Mouse (Mus musculus) MEL (cell line): ENCODE results near the gene Wiz.

ENCODE experiments used
- EP300 ChIP-seq, 2 experiments: IDR thresholded peaks; 2 replicates each; pipeline ENCODE4 v1.6.1; 2011; ENCODE audit warnings: improper control_type of control experiment in 2 of 2, low read length in 2 of 2, low read depth in 1 of 2, mild to moderate bottlenecking in 1 of 2
- GATA1 ChIP-seq: IDR thresholded peaks from 2 replicates; pipeline ENCODE4 v1.6.1; 2011; ENCODE audit warnings: low read depth, low read length, improper control_type of control experiment
- HCFC1 ChIP-seq: IDR thresholded peaks from 2 replicates; pipeline ENCODE4 v1.6.1; 2012; ENCODE audit warnings: low read depth, mild to moderate bottlenecking, inconsistent platforms, low read length, improper control_type of control experiment, moderate library complexity
- MAFK ChIP-seq: IDR thresholded peaks from 2 replicates; pipeline ENCODE4 v1.6.1; 2011; ENCODE audit warnings: low read depth, mild to moderate bottlenecking, low read length, improper control_type of control experiment, borderline replicate concordance
- POLR2A ChIP-seq, 2 experiments: IDR thresholded peaks; 2 replicates each; pipeline ENCODE4 v1.6.1; 2011 to 2012; ENCODE audit warnings: low read length in 2 of 2, mild to moderate bottlenecking in 2 of 2, control low read depth in 1 of 2, improper control_type of control experiment in 1 of 2, low read depth in 1 of 2, moderate library complexity in 1 of 2; ENCODE audit not compliant: control insufficient read depth in 1 of 2, insufficient read depth in 1 of 2, poor library complexity in 1 of 2
- TAL1 ChIP-seq: IDR thresholded peaks from 2 replicates; pipeline ENCODE4 v1.6.1; 2012; ENCODE audit warnings: mild to moderate bottlenecking, inconsistent platforms, low read length, moderate library complexity, mixed read lengths
- TCF12 ChIP-seq: IDR thresholded peaks from 2 replicates; pipeline ENCODE4 v1.6.1; 2014; ENCODE audit warnings: low read depth, mild to moderate bottlenecking, inconsistent platforms, low read length, improper control_type of control experiment, moderate library complexity

DNA sequence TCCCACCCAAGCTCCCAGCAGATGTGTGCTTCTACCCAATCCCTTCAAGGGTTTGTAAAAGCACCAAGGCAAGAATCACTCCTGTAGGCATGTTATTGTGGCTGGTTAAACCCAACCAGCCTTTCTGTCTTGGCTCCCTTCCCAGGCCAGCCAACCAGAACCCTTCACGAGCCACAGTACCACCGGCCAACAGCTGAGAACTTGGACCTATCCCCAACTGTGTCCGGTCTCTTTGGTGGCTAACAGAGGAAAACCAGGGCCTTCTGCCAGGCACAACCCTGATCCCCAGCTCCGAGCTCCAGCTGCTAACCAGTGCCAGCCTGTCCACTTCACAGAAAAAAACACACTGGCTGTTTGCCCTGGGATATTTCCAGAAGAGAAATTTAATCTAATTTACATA lies 35.5 kb downstream of the Wiz start:
- no peak for TF ChIP-seq EP300 (IDR thresholded peaks at IDR 0.05; ENCODE audit: low read depth in 1 of 2, low read length in 2 of 2)
- TF ChIP-seq POLR2A (IDR thresholded peaks at IDR 0.05; ENCODE audit: control insufficient read depth in 1 of 2, insufficient read depth in 1 of 2, low read depth in 1 of 2, low read length in 2 of 2, poor library complexity in 1 of 2): no peak
- TF ChIP-seq HCFC1: no peak
- TF ChIP-seq GATA1: no peak
- TF ChIP-seq MAFK: no peak
- TF ChIP-seq TCF12: no peak
- no peak for TF ChIP-seq TAL1
